Mouse (Mus musculus) C2C12 (cell line): Measurements from ENCODE around the gene Enpp7. TPM values are rescaled to one million over a fixed set of nuclear protein-coding genes. Genes with fewer than 3 reads are reported as not detected.
A peak's percentile ranks its signal among the peaks of the same experiment; 100 is the strongest.

Experiments
- H3K27me3 ChIP-seq: one replicate; pipeline ENCODE4 v1.6.1; 2011; ENCODE audit not compliant: control insufficient read depth, insufficient read depth, insufficient read length
- H3K36me3 ChIP-seq: one replicate; pipeline ENCODE4 v1.6.1; 2011; ENCODE audit not compliant: control insufficient read depth, insufficient read depth
- H3K4me3 ChIP-seq: one replicate; pipeline ENCODE4 v1.5.1; 2011; ENCODE audit warnings: mild to moderate bottlenecking, control low read depth; ENCODE audit not compliant: poor library complexity, insufficient read depth, severe bottlenecking
- H3K79me2 ChIP-seq: one replicate; pipeline ENCODE4 v1.6.1; 2011; ENCODE audit not compliant: control insufficient read depth, insufficient read depth
- H3K79me3 ChIP-seq: one replicate; pipeline ENCODE4 v1.6.1; 2011; ENCODE audit warnings: low read depth, control low read depth
- H3ac ChIP-seq: one replicate; pipeline ENCODE3; 2011; ENCODE audit warnings: low read depth; ENCODE audit not compliant: control insufficient read depth, insufficient read length
- CEBPB ChIP-seq: IDR thresholded peaks from one replicate; pipeline ENCODE4 v1.6.1; 2011; ENCODE audit warnings: low read depth, mild to moderate bottlenecking, control low read depth, moderate library complexity
- CTCF ChIP-seq: IDR thresholded peaks from one replicate; pipeline ENCODE4 v1.5.1; 2011; ENCODE audit not compliant: control insufficient read depth, insufficient read depth, insufficient read length
- FOSL1 ChIP-seq: IDR thresholded peaks from one replicate; pipeline ENCODE4 v1.8.0; 2011; ENCODE audit warnings: mild to moderate bottlenecking, low read length; ENCODE audit not compliant: poor library complexity, insufficient read depth, severe bottlenecking
- MAX ChIP-seq: IDR thresholded peaks from one replicate; pipeline ENCODE4 v1.6.1; 2011; ENCODE audit warnings: mild to moderate bottlenecking, control low read depth
- MYOD1 ChIP-seq: IDR thresholded peaks from one replicate; pipeline ENCODE4 v1.6.1; 2011; ENCODE audit warnings: low read depth; ENCODE audit not compliant: control insufficient read depth, insufficient read length
- MYOG ChIP-seq: IDR thresholded peaks from one replicate; pipeline ENCODE4 v1.6.1; 2011; ENCODE audit not compliant: control insufficient read depth, insufficient read length; ENCODE audit errors: extremely low read depth
- USF1 ChIP-seq: IDR thresholded peaks from one replicate; pipeline ENCODE4 v1.6.1; 2011; ENCODE audit warnings: low read depth, mild to moderate bottlenecking, control low read depth, moderate library complexity
- polyA plus RNA-seq: library from polyadenylated mRNA; unstranded; fragments of >200 nt; fragmentation: generic; extraction: Trizol; gene quantifications from one replicate; pipeline ENCODE4 v1.2.1, GENCODE M21; 2012; ENCODE audit warnings: missing spikeins

Gene Enpp7
- polyA plus RNA-seq, 1 experiment: not detected

DNA sequence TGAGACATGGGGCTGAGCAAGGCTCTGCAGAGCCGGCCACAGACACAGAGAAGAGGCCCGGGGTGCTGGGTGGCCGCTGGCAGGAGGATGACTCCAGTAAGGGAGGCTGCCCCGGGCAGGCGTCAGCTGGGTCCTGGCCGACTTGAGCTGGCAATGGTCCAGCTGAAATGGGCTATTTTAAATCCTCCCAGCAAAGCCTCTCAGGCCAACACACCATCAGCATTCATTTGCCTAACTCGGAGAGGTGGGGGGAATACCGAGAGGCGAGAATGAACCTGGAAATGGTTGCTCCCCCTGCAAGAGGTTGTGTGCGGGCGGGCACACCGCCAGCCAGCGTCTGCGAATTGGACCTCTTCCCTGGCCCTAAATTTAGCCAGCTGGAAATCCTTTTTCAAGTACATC is 30.9 kb upstream of the Enpp7 start:
- no peak overlapping the region for H3ac ChIP-seq
- H3K36me3 ChIP-seq: no peaks in the 10 kb centered on the region
- no peak overlapping the region for H3K4me3 ChIP-seq
- H3K79me3 ChIP-seq: no peaks in the 10 kb centered on the region
- H3K27me3 ChIP-seq: peaks cover 98% of the 10 kb centered on the region
- H3K79me2 ChIP-seq: no peaks in the 10 kb centered on the region
- no peak for TF ChIP-seq CTCF
- no peak for TF ChIP-seq CEBPB
- no peak for TF ChIP-seq MYOD1
- no peak for TF ChIP-seq FOSL1
- no peak for TF ChIP-seq MYOG
- no peak for TF ChIP-seq MAX
- TF ChIP-seq USF1: no peak

DNA sequence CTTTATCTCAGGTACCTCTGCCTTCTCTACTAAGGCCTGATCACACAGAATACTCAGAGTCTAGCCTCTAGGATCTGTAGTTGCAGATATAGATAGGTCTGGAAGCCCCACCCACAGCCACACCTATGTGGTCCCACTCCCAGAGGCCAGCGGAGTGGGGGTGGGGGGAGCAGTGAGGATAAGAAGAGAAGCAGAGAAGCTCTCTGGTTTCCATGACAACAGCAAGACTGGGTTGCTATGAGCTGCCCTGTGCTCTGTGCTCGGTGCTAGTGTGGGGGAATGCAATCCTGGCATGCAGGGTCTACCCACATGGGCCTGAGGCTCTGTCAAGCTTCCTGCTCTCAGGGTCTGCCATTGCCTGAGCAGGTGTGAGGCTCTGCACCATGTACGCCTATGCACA is 27.3 kb upstream of the Enpp7 start:
- TF ChIP-seq MAX: no peak
- no peak for TF ChIP-seq USF1
- TF ChIP-seq MYOG: no peak
- TF ChIP-seq CTCF: no peak
- no peak for TF ChIP-seq FOSL1
- no peak for TF ChIP-seq MYOD1
- Histone ChIP-seq H3K27me3 (peaks cover 97% of the 10 kb centered on the region), H3K36me3 (no peaks in the 10 kb centered on the region), H3K4me3 (no peak overlapping the region), H3K79me3 (no peaks in the 10 kb centered on the region), H3ac (no peak overlapping the region), H3K79me2 (no peaks in the 10 kb centered on the region)

DNA sequence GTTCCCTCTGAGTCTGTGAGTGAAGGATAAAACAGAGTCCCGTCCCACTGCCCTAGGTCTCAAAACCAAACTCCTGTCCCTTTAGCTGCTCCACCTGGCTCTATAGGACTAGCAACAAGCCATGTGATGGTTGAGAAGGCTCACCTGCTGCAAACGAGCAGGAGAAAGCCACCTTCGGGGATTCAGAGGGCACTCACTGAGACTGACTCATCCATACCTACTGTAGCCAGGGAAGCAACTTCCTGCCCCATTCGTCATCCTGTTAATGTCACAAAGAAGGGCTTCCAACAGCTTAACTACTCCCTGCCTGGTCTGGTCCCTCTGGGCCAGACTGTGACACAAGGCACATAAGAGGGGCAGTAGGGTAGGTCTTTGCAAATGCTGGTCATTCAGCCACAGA is 25.5 kb upstream of the Enpp7 start:
- TF ChIP-seq MAX: no peak
- no peak for TF ChIP-seq MYOG
- TF ChIP-seq CEBPB: no peak
- TF ChIP-seq USF1: no peak
- no peak for TF ChIP-seq MYOD1
- TF ChIP-seq FOSL1: no peak
- TF ChIP-seq CTCF: no peak
- no peaks in the 10 kb centered on the region for H3K79me3 ChIP-seq
- H3K79me2 ChIP-seq: no peaks in the 10 kb centered on the region
- H3K4me3 ChIP-seq: no peak overlapping the region
- no peak overlapping the region for H3ac ChIP-seq
- H3K27me3 ChIP-seq: peaks cover 93% of the 10 kb centered on the region
- H3K36me3 ChIP-seq: no peaks in the 10 kb centered on the region

DNA sequence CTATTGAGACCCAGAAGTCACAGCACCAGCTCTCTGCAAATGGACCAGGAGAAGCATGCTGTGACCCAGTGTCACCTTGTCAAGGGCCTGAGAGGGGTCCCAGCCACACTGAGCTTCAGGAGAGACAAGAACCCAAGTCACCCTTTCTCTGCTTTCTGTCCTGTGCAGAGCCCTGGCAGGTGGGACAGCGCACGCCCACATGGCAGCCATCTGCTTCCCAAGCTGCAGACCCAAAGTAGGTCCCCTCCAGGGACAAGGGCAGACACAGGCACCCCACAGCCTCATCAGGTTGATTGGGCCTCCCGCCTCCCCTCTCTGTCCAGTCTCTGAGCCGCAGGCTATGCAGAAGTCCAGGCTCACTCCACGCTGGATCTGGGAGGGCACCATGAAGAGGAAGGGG is 24.1 kb upstream of the Enpp7 start:
- no peak overlapping the region for H3ac ChIP-seq
- no peak overlapping the region for H3K4me3 ChIP-seq
- TF ChIP-seq MAX (no peak), MYOD1 (no peak), FOSL1 (no peak), CTCF (no peak), USF1 (no peak), MYOG (no peak), CEBPB (no peak)
- no peaks in the 10 kb centered on the region for H3K79me2 ChIP-seq
- no peaks in the 10 kb centered on the region for H3K79me3 ChIP-seq
- H3K27me3 ChIP-seq: peaks cover 93% of the 10 kb centered on the region
- no peaks in the 10 kb centered on the region for H3K36me3 ChIP-seq

DNA sequence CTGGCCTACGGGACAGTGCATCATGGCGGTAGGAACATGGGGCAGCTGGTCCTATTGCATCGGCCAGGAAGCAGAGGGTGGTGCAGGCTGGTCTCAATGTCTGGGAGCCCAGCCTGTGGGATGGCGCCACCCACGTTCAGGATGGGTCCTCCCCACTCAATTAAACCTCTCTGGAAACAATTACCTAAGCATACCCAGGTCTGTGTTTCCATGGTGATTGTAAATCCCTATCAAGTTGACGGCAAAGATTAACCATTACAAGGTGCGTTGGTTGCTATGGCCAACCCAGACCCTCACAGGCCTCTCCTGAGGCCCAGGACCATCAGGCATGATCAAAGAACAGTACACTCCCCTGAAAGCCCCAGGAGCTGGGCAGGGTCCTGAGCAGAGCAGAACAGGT is 22.9 kb upstream of the Enpp7 start:
- Histone ChIP-seq H3K27me3 (peaks cover 93% of the 10 kb centered on the region), H3K79me2 (no peaks in the 10 kb centered on the region), H3K4me3 (no peak overlapping the region), H3K36me3 (no peaks in the 10 kb centered on the region), H3K79me3 (no peaks in the 10 kb centered on the region), H3ac (no peak overlapping the region)
- TF ChIP-seq FOSL1: no peak
- TF ChIP-seq MYOD1: no peak
- no peak for TF ChIP-seq MAX
- TF ChIP-seq CTCF: no peak
- no peak for TF ChIP-seq CEBPB
- TF ChIP-seq MYOG: no peak
- TF ChIP-seq USF1: no peak

- TF ChIP-seq CTCF (peak; percentile 76), CEBPB (no peak), MYOG (no peak), MAX (no peak), USF1 (no peak), FOSL1 (no peak)
- no peaks in the 10 kb centered on the region for H3K79me3 ChIP-seq
- H3K79me2 ChIP-seq: no peaks in the 10 kb centered on the region
- H3ac ChIP-seq: no peak overlapping the region
- H3K4me3 ChIP-seq: no peak overlapping the region
- H3K27me3 ChIP-seq: peaks cover 70% of the 10 kb centered on the region
- H3K36me3 ChIP-seq: no peaks in the 10 kb centered on the region
These were observed 16.4 kb upstream of the Enpp7 start for GRCm38 (mm10) chr11:118971470-118972034.
